Mouse (Mus musculus): ENCODE results near the gene 6430531B16Rik. TPM values are rescaled to one million over a fixed set of nuclear protein-coding genes. Genes with fewer than 3 reads are reported as not detected.

Gene 6430531B16Rik
- 10 to 100 TPM; 11.8 to 15.1 TPM for total RNA-seq (2023)

DNA sequence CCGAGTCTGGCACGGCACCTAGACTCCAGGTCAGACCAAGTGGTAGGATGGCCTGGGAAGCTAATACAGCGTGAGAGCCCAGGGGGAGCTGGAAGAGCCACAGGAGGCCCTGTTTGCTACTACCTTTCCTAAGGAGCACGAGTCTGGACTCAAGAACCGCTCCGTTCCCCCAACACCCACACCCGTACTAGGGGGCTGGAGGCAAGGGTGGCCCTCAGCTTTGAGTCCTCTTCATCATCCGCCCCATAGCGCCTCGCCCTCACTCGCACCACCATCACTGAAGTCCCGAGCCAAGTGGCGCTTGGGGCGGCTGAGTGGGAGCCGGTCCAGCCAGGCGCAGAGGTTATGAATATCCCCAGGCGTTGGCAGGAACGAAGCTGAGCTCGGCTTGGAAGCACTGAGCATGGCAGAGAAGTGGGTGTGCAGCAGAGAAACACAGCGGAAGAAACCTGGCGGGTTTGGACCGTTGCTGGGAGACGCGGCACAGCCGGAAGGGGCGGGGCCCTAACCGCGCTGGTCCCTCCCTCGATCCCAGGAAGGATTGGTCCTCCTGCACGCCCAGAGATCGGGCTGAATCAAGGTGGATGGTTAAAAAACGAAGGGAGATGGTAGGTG lies at the start of gene 6430531B16Rik:
TSS of gene 6430531B16Rik (minus strand) at position 478 of the 615 bp plus-strand sequence.

DNA sequence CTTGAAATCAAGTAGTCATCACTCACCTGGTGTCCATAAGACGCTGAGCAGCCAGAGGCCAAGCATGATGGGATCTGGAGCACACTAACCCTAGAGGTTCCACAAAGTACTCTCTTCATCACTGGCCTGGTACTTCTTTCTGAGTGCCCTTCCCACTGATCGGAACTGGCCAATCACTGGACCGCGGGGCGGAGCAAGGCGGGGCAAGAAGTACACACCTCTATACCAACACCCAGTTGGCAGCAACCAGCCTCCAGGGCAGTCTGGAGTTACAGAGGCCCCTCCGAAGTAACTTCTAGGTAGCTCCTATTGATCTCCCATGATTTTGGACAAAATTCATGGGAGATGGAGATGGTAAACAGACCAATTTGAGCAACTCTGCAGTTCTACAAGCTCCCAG lies 13.9 kb upstream of the 6430531B16Rik start, which contains the start of gene Adam8:
TSS of gene Adam8 (minus strand) at position 157 of the 400 bp plus-strand sequence.

DNA sequence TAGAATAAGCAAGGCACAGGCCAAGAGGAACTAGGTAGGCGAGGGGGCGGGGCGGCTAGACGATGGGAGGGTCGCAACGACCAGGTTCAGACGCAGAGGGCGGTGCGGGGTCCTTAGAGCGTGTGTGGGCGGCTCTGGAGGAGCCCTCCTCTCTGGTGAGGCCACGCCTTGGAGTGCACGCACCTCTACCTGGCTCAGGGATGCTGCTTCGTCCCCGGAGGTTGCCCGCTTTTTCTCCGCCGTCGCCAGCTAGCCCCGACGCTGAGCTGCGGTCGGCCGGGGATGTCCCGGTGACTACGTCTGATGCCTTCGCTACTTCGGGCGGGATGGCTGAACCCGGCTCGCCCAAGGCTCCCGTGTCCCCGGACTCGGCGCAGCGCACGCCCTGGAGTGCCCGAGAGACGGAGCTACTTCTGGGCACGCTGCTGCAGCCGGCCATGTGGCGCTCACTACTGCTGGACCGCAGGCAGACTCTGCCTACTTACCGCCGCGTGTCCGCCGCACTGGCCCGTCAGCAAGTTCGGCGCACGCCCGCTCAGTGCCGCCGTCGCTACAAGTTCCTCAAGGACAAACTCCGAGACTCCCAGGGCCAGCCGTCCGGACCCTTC lies 34.8 kb downstream of the 6430531B16Rik start, which contains the start of gene Utf1:
TSS of gene Utf1 (plus strand) at position 116 of the 608 bp plus-strand sequence.

Other genes starting within 250 kb of the 6430531B16Rik start
- gene Adgra1, start 144.6 kb downstream of the 6430531B16Rik start, total RNA-seq (2023): not detected
- not detected for gene Kndc1, start 84.1 kb downstream of the 6430531B16Rik start, total RNA-seq (2023)
- not detected for gene Utf1, start 35.0 kb downstream of the 6430531B16Rik start, total RNA-seq (2023)
- 100 to 1,000 TPM; 574 to 698 TPM for gene Adam8, start 13.8 kb upstream of the 6430531B16Rik start, total RNA-seq (2023)
- gene Zfp511, start 57.6 kb upstream of the 6430531B16Rik start, total RNA-seq (2023): 10 to 100 TPM; 15.4 to 20.4 TPM
- 10 to 100 TPM; 21.1 to 24.4 TPM for gene Tubgcp2, start 57.9 kb upstream of the 6430531B16Rik start, total RNA-seq (2023)
- not detected for gene Msx3, start 70.3 kb upstream of the 6430531B16Rik start, total RNA-seq (2023)
- not detected for gene Caly, start 103.8 kb upstream of the 6430531B16Rik start, total RNA-seq (2023)
- not detected for gene Prap1, start 114.6 kb upstream of the 6430531B16Rik start, total RNA-seq (2023)
- 1 to 10 TPM; 6.8 to 9.8 TPM for gene Fuom, start 123.7 kb upstream of the 6430531B16Rik start, total RNA-seq (2023)
- gene Paox, start 137.0 kb upstream of the 6430531B16Rik start, total RNA-seq (2023): 1 to 10 TPM; 6.1 to 8.1 TPM
- 10 to 100 TPM; 32.0 to 35.8 TPM for gene Echs1, start 137.7 kb upstream of the 6430531B16Rik start, total RNA-seq (2023)
- 1 to 10 TPM; 5.2 to 8.1 TPM for gene Mtg1, start 158.8 kb upstream of the 6430531B16Rik start, total RNA-seq (2023)
- not detected for gene Sprn, start 176.1 kb upstream of the 6430531B16Rik start, total RNA-seq (2023)
- not detected for gene Olfr522, start 186.0 kb upstream of the 6430531B16Rik start, total RNA-seq (2023)
- gene Olfr523, start 194.5 kb upstream of the 6430531B16Rik start, total RNA-seq (2023): not detected
- gene Olfr524, start 227.2 kb upstream of the 6430531B16Rik start, total RNA-seq (2023): not detected
- gene Cd163l1, start 239.5 kb upstream of the 6430531B16Rik start, total RNA-seq (2023): not detected

Data from neutrophil, adult 83 days (primary cell).